Mouse (Mus musculus): ENCODE results near the gene Taf6l.

- TF ChIP-seq CTCF (IDR thresholded peaks at IDR 0.05; ENCODE audit: low read depth, low read length) (no peak), GATA1 (IDR thresholded peaks at IDR 0.05; ENCODE audit: borderline replicate concordance, low read length) (no peak), POLR2AphosphoS5 (IDR thresholded peaks at IDR 0.05; ENCODE audit: insufficient replicate concordance, low read depth, low read length) (no peak), TAL1 (conservative IDR thresholded peaks at IDR 0.05; ENCODE audit: low read depth, low read length) (no peak)
These were observed 33.6 kb upstream of the Taf6l start, which contains the start of gene Hnrnpul2 for GRCm38 (mm10) chr19:8819596-8820423.

All from G1E (cell line).